Mouse (Mus musculus): ENCODE results near the gene Atg4d.
"Not testable (repeated sequence)": the region's sequence is repeated elsewhere in the genome, so short reads cannot be mapped to it uniquely, and the experiment has no call there.

Atg4d gene

GRCm38 (mm10) chr9:21274336-21274735 is 9.2 kb downstream of the Atg4d start:
- no peak for DNase-seq (ENCODE audit: low spot score)

- no peak for DNase-seq (ENCODE audit: low spot score)
These were observed 10.1 kb downstream of the Atg4d start for GRCm38 (mm10) chr9:21275013-21275710.

- no peak for DNase-seq (ENCODE audit: low spot score)
These were observed 10.6 kb downstream of the Atg4d start for GRCm38 (mm10) chr9:21275727-21276126.

- no peak for DNase-seq (ENCODE audit: low spot score)
These were observed 11.2 kb downstream of the Atg4d start for GRCm38 (mm10) chr9:21276307-21276706.

GRCm38 (mm10) chr9:21277776-21278175 is 12.7 kb downstream of the Atg4d start:
- DNase-seq (ENCODE audit: low spot score): no peak

- no peak for DNase-seq (ENCODE audit: low spot score)
These were observed 18.5 kb downstream of the Atg4d start for GRCm38 (mm10) chr9:21283591-21283990.

GRCm38 (mm10) chr9:21283994-21284393 is 18.9 kb downstream of the Atg4d start:
- DNase-seq (ENCODE audit: low spot score): no peak

- no peak for DNase-seq (ENCODE audit: low spot score)
These were observed 21.7 kb downstream of the Atg4d start for GRCm38 (mm10) chr9:21286753-21287152.

- DNase-seq (ENCODE audit: low spot score): peak; percentile 98
These were observed 22.7 kb downstream of the Atg4d start, which contains the start of gene Kri1 for GRCm38 (mm10) chr9:21287571-21288402. Gene Kri1 (minus strand): TSS chr9:21287969.

GRCm38 (mm10) chr9:21288404-21289336 is 23.6 kb downstream of the Atg4d start:
- DNase-seq (ENCODE audit: low spot score): no peak

GRCm38 (mm10) chr9:21289337-21289671 is 24.2 kb downstream of the Atg4d start:
- no peak for DNase-seq (ENCODE audit: low spot score)

- DNase-seq (ENCODE audit: low spot score): no peak
These were observed 25.5 kb downstream of the Atg4d start for GRCm38 (mm10) chr9:21290589-21290988.

- peak; percentile 100 for DNase-seq (ENCODE audit: low spot score)
These were observed 26.1 kb downstream of the Atg4d start, which contains the start of gene Cdkn2d for GRCm38 (mm10) chr9:21291022-21291787. Gene Cdkn2d (minus strand): TSS chr9:21291407.

GRCm38 (mm10) chr9:21291868-21292267 is 26.8 kb downstream of the Atg4d start:
- not testable (repeated sequence) for DNase-seq (ENCODE audit: low spot score)

GRCm38 (mm10) chr9:21292271-21292670 is 27.2 kb downstream of the Atg4d start:
- DNase-seq (ENCODE audit: low spot score): no peak

GRCm38 (mm10) chr9:21299014-21299413 is 33.9 kb downstream of the Atg4d start:
- DNase-seq (ENCODE audit: low spot score): no peak

- DNase-seq (ENCODE audit: low spot score): no peak
These were observed 40.0 kb downstream of the Atg4d start for GRCm38 (mm10) chr9:21305065-21305464.

GRCm38 (mm10) chr9:21309150-21309741 is 44.2 kb downstream of the Atg4d start:
- DNase-seq (ENCODE audit: low spot score): peak; percentile 63

- DNase-seq (ENCODE audit: low spot score): no peak
These were observed 46.6 kb downstream of the Atg4d start for GRCm38 (mm10) chr9:21311695-21312094.

GRCm38 (mm10) chr9:21312134-21312533 is 47.0 kb downstream of the Atg4d start, which contains the start of gene Ap1m2:
Gene Ap1m2 (minus strand): TSS chr9:21312337.
- no peak for DNase-seq (ENCODE audit: low spot score)

- peak; percentile 81 for DNase-seq (ENCODE audit: low spot score)
These were observed 48.3 kb downstream of the Atg4d start for GRCm38 (mm10) chr9:21313394-21313793.

Measured in spleen, adult 12 weeks (tissue).